Mouse (Mus musculus) ES-E14 (cell line): Measurements from ENCODE around the gene Astn2.

ENCODE experiments used
- CHD2 ChIP-seq: IDR thresholded peaks from 2 replicates; pipeline ENCODE4 v1.6.1; 2014; ENCODE audit warnings: mild to moderate bottlenecking, low read depth, low read length, inconsistent platforms
- HCFC1 ChIP-seq: IDR thresholded peaks from 2 replicates; pipeline ENCODE4 v1.6.1; 2012; ENCODE audit warnings: low read length, inconsistent platforms, borderline replicate concordance; ENCODE audit not compliant: insufficient read depth
- MAFK ChIP-seq: IDR thresholded peaks from 2 replicates; pipeline ENCODE4 v1.6.1; 2014; ENCODE audit warnings: mild to moderate bottlenecking, low read depth, low read length, inconsistent platforms; ENCODE audit not compliant: insufficient read depth
- ZNF384 ChIP-seq: IDR thresholded peaks from 2 replicates; pipeline ENCODE4 v1.6.1; 2012; ENCODE audit warnings: low read depth, low read length, inconsistent platforms

GRCm38 (mm10) chr4:65814176-65814535, 590.3 kb downstream of the Astn2 start:
- TF ChIP-seq MAFK: no peak
- no peak for TF ChIP-seq HCFC1
- no peak for TF ChIP-seq ZNF384
- TF ChIP-seq CHD2: no peak
